Mouse (Mus musculus) liver, embryonic 12.5 days (tissue): Measurements from ENCODE around the gene Fgb. TPM values are rescaled to one million over a fixed set of nuclear protein-coding genes. Genes with fewer than 3 reads are reported as not detected.

Source experiments
- ATAC-seq: fragments of 200-750 bp; cut with Nextera tagmentation; 2 replicates; pipeline ENCODE4 v1.8.0; 2017; ENCODE audit warnings: moderate number of reproducible peaks, mild to moderate bottlenecking, moderate library complexity
- H3K27ac ChIP-seq: fragments of 300-500 bp; sonication (generic); 2 replicates; pipeline ENCODE4 v1.5.1; 2016; ENCODE audit warnings: mild to moderate bottlenecking
- H3K27me3 ChIP-seq: fragments of 300-500 bp; sonication (generic); replicated peaks from 2 replicates; pipeline ENCODE4 v1.6.1; 2016; ENCODE audit warnings: mild to moderate bottlenecking, moderate library complexity
- H3K36me3 ChIP-seq: fragments of 300-500 bp; sonication (generic); 2 replicates; pipeline ENCODE4 v1.6.1; 2016; ENCODE audit warnings: mild to moderate bottlenecking, moderate library complexity
- H3K4me1 ChIP-seq: fragments of 300-500 bp; sonication (generic); 2 replicates; pipeline ENCODE4 v1.6.1; 2016
- H3K4me2 ChIP-seq: fragments of 300-500 bp; sonication (generic); 2 replicates; pipeline ENCODE4 v1.6.1; 2016; ENCODE audit warnings: mild to moderate bottlenecking, moderate library complexity
- H3K4me3 ChIP-seq: fragments of 300-500 bp; sonication (generic); 2 replicates; pipeline ENCODE4 v1.5.1; 2016; ENCODE audit warnings: mild to moderate bottlenecking, moderate library complexity
- H3K9ac ChIP-seq: fragments of 300-500 bp; sonication (generic); 2 replicates; pipeline ENCODE4 v1.6.1; 2016; ENCODE audit warnings: mild to moderate bottlenecking, moderate library complexity
- H3K9me3 ChIP-seq: fragments of 300-500 bp; sonication (generic); replicated peaks from 2 replicates; pipeline ENCODE4 v1.6.1; 2016; ENCODE audit warnings: mild to moderate bottlenecking, moderate library complexity
- WGBS: fragments of 180-500 bp; shearing (Covaris S2); methylation state at CpG from one replicate; pipeline ENCODE4 v1.1.7; 2016; ENCODE audit not compliant: insufficient replicate concordance; 5-methylcytosine and 5-hydroxymethylcytosine counted together
- polyA plus RNA-seq: library from polyadenylated mRNA; unstranded; fragments of >200 nt; fragmentation: Nextera tagmentation; extraction: Ambion mirVana; gene quantifications from 2 replicates; pipeline ENCODE4 v1.2.1, GENCODE M21; 2016

The Fgb gene
- 139 and 143 TPM in 2 replicates for polyA plus RNA-seq

DNA sequence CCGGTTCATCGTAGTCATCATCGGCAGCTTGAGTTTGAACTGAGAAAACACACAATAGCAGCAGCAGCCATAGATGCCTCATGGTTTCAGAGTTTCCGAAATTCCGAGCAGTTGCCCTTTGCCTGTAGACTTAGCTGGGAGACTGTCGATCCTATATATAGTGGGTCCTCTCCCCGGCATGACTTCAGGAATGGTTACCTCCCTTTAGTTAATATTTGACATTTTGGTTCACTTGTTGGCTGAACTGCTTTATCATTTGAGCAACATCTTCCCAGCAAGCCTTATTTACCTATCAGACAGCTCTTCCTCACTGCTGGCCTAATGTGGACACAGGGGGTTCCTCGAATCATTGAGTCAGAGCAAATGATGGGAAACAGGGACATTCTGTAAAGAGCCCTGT is at the start of gene Fgb:
Gene Fgb (minus strand): TSS at position 184 of the 400 bp plus-strand sequence.
- Histone ChIP-seq H3K4me1 (peaks cover 17% of the 10 kb centered on the region), H3K36me3 (no peaks in the 10 kb centered on the region), H3K9me3 (no peaks in the 10 kb centered on the region), H3K9ac (no peak within 1 kb of the TSS), H3K4me3 (peak within 1 kb of the TSS; percentile 40), H3K27ac (no peak within 1 kb of the TSS), H3K4me2 (no peak within 1 kb of the TSS), H3K27me3 (no peaks in the 10 kb centered on the region)
- ATAC-seq = peak; percentile 55
- WGBS = 68% methylated on average over 8 of the region's 8 CpGs

- H3K27me3 ChIP-seq = no peaks in the 10 kb centered on the region
- no peak overlapping the region for H3K27ac ChIP-seq
- no peak overlapping the region for H3K9ac ChIP-seq
- no peak overlapping the region for H3K4me2 ChIP-seq
- ATAC-seq = no peak
- WGBS = 77% methylated on average over 1 of the region's 1 CpGs
- no peaks in the 10 kb centered on the region for H3K36me3 ChIP-seq
- no peak overlapping the region for H3K4me3 ChIP-seq
- no peaks in the 10 kb centered on the region for H3K9me3 ChIP-seq
- no peaks in the 10 kb centered on the region for H3K4me1 ChIP-seq
These were observed 49.5 kb upstream of the Fgb start for GRCm38 (mm10) chr3:83099139-83099538.

DNA sequence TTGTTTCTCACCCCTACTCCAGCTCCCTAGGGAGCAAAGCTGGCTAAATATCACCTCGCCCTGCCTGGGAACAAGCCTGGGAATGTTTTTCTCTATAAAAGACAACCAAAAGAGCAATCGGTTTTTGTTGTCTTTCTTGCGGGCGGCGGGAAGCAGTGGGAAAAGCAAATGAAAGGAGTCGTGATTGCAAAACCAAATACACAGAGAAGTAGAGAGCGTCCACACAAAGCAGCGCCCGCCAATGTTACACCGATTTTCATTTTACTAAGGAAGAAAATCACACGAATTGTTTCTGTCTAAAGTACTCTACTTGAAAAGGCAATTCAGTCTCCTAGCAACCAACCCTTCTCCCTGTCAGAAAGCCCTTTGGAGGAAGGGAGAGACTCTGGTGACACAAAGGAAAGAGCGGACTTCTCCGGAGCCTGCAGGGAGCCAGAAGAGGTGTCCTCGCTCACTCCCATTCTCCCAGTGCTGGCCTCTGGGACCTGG is 48.9 kb upstream of the Fgb start:
- WGBS = 29% methylated on average over 14 of the region's 14 CpGs
- Histone ChIP-seq H3K9ac (no peak overlapping the region), H3K4me1 (no peaks in the 10 kb centered on the region), H3K4me2 (peak overlapping the region; percentile 22), H3K36me3 (no peaks in the 10 kb centered on the region), H3K9me3 (no peaks in the 10 kb centered on the region), H3K4me3 (no peak overlapping the region), H3K27me3 (no peaks in the 10 kb centered on the region), H3K27ac (no peak overlapping the region)
- no peak for ATAC-seq

DNA sequence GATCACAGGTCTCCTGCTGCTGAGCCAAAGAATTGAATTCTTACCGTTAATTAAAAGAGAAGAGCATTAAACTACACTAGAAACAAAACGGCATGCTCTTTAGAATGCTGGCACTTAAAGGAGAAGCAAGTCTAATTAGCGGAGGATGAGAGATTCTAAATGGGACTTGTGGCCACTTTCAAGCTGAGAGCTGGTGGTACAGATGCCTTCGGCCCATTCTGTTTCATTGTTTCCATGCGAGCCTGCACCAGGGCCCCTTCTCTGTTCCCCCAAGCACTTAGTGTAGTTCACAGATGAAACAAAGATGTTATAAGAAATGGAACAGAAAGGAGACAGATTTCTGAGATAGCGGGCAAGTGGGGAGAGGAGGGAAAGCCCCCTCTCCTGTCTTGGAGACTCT is 47.9 kb upstream of the Fgb start:
- no peaks in the 10 kb centered on the region for H3K36me3 ChIP-seq
- no peaks in the 10 kb centered on the region for H3K9me3 ChIP-seq
- no peaks in the 10 kb centered on the region for H3K4me1 ChIP-seq
- H3K27me3 ChIP-seq = no peaks in the 10 kb centered on the region
- H3K4me2 ChIP-seq = no peak overlapping the region
- WGBS = 60% methylated on average over 6 of the region's 6 CpGs
- H3K4me3 ChIP-seq = no peak overlapping the region
- no peak for ATAC-seq
- no peak overlapping the region for H3K27ac ChIP-seq
- no peak overlapping the region for H3K9ac ChIP-seq

- no peak overlapping the region for H3K27ac ChIP-seq
- no peak overlapping the region for H3K9ac ChIP-seq
- no peaks in the 10 kb centered on the region for H3K9me3 ChIP-seq
- H3K4me3 ChIP-seq = peak overlapping the region; percentile 30
- no peaks in the 10 kb centered on the region for H3K27me3 ChIP-seq
- ATAC-seq = peak; percentile 51; the same call in 1 of the 2 replicates
- peak overlapping the region; percentile 62 for H3K4me2 ChIP-seq
- H3K4me1 ChIP-seq = 0 out of 2 replicates have a peak, but pooled peaks cover 3% of the 10 kb centered on the region
- WGBS = 7% methylated on average over 11 of the region's 11 CpGs
- no peaks in the 10 kb centered on the region for H3K36me3 ChIP-seq
These were observed 30.9 kb upstream of the Fgb start for GRCm38 (mm10) chr3:83080567-83081055.

DNA sequence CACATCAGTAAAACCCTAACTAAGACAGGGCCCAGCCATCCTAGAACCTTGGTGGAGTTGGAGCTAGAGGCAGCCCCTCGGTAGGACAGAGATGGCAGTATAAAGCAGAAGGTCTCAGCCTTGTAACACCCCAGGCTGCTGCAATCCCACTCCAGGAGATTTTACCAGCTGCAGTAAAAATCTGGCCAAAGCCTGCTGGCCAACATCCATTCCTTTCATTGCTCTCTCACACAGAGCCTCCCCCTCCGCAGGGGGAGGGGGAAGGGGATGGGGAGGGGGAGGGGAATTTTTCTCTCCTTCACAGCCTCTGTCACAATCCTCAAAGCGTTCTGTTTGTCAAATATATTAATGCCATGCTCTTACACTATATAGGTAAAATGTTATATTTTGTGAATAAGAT is 26.9 kb upstream of the Fgb start:
- no peak overlapping the region for H3K4me3 ChIP-seq
- no peak overlapping the region for H3K9ac ChIP-seq
- H3K4me1 ChIP-seq = 0 out of 2 replicates have a peak, but pooled peaks cover 3% of the 10 kb centered on the region
- no peaks in the 10 kb centered on the region for H3K27me3 ChIP-seq
- H3K9me3 ChIP-seq = no peaks in the 10 kb centered on the region
- no peak overlapping the region for H3K4me2 ChIP-seq
- WGBS = 42% methylated on average over 2 of the region's 3 CpGs
- peaks cover 14% of the 10 kb centered on the region for H3K36me3 ChIP-seq
- ATAC-seq = no peak
- no peak overlapping the region for H3K27ac ChIP-seq

GRCm38 (mm10) chr3:83070231-83070630 is 20.6 kb upstream of the Fgb start:
- H3K27me3 ChIP-seq = no peaks in the 10 kb centered on the region
- no peaks in the 10 kb centered on the region for H3K4me1 ChIP-seq
- peaks cover 75% of the 10 kb centered on the region for H3K36me3 ChIP-seq
- no peak overlapping the region for H3K4me3 ChIP-seq
- WGBS = 86% methylated on average over 4 of the region's 4 CpGs
- H3K4me2 ChIP-seq = no peak overlapping the region
- no peak for ATAC-seq
- no peaks in the 10 kb centered on the region for H3K9me3 ChIP-seq
- no peak overlapping the region for H3K9ac ChIP-seq
- no peak overlapping the region for H3K27ac ChIP-seq

DNA sequence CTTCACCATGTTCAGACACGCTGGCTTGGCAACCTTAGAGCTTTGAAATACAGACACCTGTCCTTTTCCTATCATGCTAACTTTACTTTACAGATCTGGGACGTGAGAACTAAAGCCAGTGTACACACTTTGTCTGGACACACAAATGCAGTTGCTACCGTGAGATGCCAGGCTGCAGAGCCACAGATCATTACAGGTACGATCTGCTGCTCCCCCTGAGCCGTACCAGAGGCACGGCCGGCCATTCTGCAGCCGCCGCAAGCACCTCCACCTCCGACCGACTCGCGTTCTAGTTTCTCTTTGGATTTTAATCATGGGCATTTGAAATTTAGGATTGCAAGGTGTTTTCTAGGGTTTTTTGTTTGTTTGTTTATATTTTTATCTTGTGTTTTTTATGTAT is 19.2 kb upstream of the Fgb start:
- no peak overlapping the region for H3K27ac ChIP-seq
- H3K9ac ChIP-seq = no peak overlapping the region
- H3K9me3 ChIP-seq = no peaks in the 10 kb centered on the region
- peaks cover 87% of the 10 kb centered on the region for H3K36me3 ChIP-seq
- no peak for ATAC-seq
- no peak overlapping the region for H3K4me2 ChIP-seq
- H3K27me3 ChIP-seq = no peaks in the 10 kb centered on the region
- 94% methylated on average over 13 of the region's 13 CpGs for WGBS
- H3K4me3 ChIP-seq = no peak overlapping the region
- H3K4me1 ChIP-seq = no peaks in the 10 kb centered on the region

- no peak for ATAC-seq
- no peaks in the 10 kb centered on the region for H3K27me3 ChIP-seq
- H3K36me3 ChIP-seq = peaks cover 96% of the 10 kb centered on the region
These were observed 18.3 kb upstream of the Fgb start for GRCm38 (mm10) chr3:83067920-83068319.

GRCm38 (mm10) chr3:83057046-83057445 is 7.4 kb upstream of the Fgb start:
- Histone ChIP-seq H3K9me3 (no peaks in the 10 kb centered on the region), H3K4me2 (peak overlapping the region; percentile 91), H3K36me3 (peaks cover 52% of the 10 kb centered on the region), H3K9ac (no peak overlapping the region), H3K27ac (no peak overlapping the region), H3K27me3 (no peaks in the 10 kb centered on the region), H3K4me3 (no peak overlapping the region), H3K4me1 (peaks cover 32% of the 10 kb centered on the region)
- ATAC-seq = no peak
- WGBS = 88% methylated on average over 2 of the region's 2 CpGs

More at GRCm38 (mm10) chr3:83067920-83068319, 18.3 kb upstream of the Fgb start:
- no peak overlapping the region for H3K27ac ChIP-seq
- H3K4me3 ChIP-seq = no peak overlapping the region
- no peak overlapping the region for H3K9ac ChIP-seq
- H3K9me3 ChIP-seq = no peaks in the 10 kb centered on the region
- no peak overlapping the region for H3K4me2 ChIP-seq
- no peaks in the 10 kb centered on the region for H3K4me1 ChIP-seq
- WGBS = 89% methylated on average over 9 of the region's 9 CpGs

- Histone ChIP-seq H3K27me3 (no peaks in the 10 kb centered on the region), H3K9ac (peak within 1 kb of the TSS; percentile 90), H3K4me2 (peak within 1 kb of the TSS; percentile 91), H3K27ac (peak within 1 kb of the TSS; percentile 77), H3K4me3 (peak within 1 kb of the TSS; percentile 93), H3K4me1 (peaks cover 32% of the 10 kb centered on the region), H3K9me3 (no peaks in the 10 kb centered on the region), H3K36me3 (peaks cover 36% of the 10 kb centered on the region)
- WGBS = under 1% methylated on average over 61 of the region's 61 CpGs
- peak; percentile 98 for ATAC-seq
These were observed 5.8 kb upstream of the Fgb start, which contains the start of gene Plrg1 for GRCm38 (mm10) chr3:83055281-83056038. Gene Plrg1, plus strand, starts transcription at chr3:83055522.

- 15% methylated on average over 13 of the region's 13 CpGs for WGBS
- H3K9me3 ChIP-seq = no peaks in the 10 kb centered on the region
- H3K9ac ChIP-seq = peak overlapping the region; percentile 44; the same call in 1 of the 2 replicates
- peak overlapping the region; percentile 55 for H3K4me3 ChIP-seq
- H3K27me3 ChIP-seq = no peaks in the 10 kb centered on the region
- peaks cover 32% of the 10 kb centered on the region for H3K4me1 ChIP-seq
- peak overlapping the region; percentile 91 for H3K4me2 ChIP-seq
- peak; percentile 34; the same call in 1 of the 2 replicates for ATAC-seq
- H3K36me3 ChIP-seq = peaks cover 29% of the 10 kb centered on the region
- H3K27ac ChIP-seq = no peak overlapping the region
These were observed 5.1 kb upstream of the Fgb start for GRCm38 (mm10) chr3:83054759-83055158.
